Mouse (Mus musculus) kidney, postnatal 0 days (tissue): ENCODE results near the gene Rpl18a. TPM values are rescaled to one million over a fixed set of nuclear protein-coding genes. Genes with fewer than 3 reads are reported as not detected.

Experiments
- ATAC-seq: fragments of 200-750 bp; cut with Nextera tagmentation; replicated peaks from 2 replicates; pipeline ENCODE4 v1.8.0; 2017; ENCODE audit warnings: low read depth, moderate number of reproducible peaks, moderate TSS enrichment, moderate library complexity; ENCODE audit not compliant: low FRiP score
- DNase-seq: peaks from one replicate; pipeline ENCODE4 v3.0.0-alpha.2; 2016; ENCODE audit warnings: low spot score
- H3K27ac ChIP-seq: fragments of 300-500 bp; sonication (generic); 2 replicates; pipeline ENCODE4 v1.5.1; 2014; ENCODE audit warnings: mild to moderate bottlenecking
- H3K27me3 ChIP-seq: fragments of 300-500 bp; sonication (generic); 2 replicates; pipeline ENCODE4 v1.6.1; 2014; ENCODE audit warnings: low read length, mixed read lengths; ENCODE audit not compliant: insufficient read depth
- H3K36me3 ChIP-seq: fragments of 300-500 bp; sonication (generic); 2 replicates; pipeline ENCODE4 v1.6.1; 2014; ENCODE audit warnings: low read length, mixed read lengths; ENCODE audit not compliant: insufficient read depth
- H3K4me1 ChIP-seq: fragments of 300-500 bp; sonication (generic); replicated peaks from 2 replicates; pipeline ENCODE4 v1.6.1; 2014; ENCODE audit warnings: antibody characterized with exemption, low read length, mixed read lengths; ENCODE audit not compliant: insufficient read depth
- H3K4me2 ChIP-seq: fragments of 300-500 bp; sonication (generic); 2 replicates; pipeline ENCODE4 v1.6.1; 2014; ENCODE audit warnings: mild to moderate bottlenecking, low read length, moderate library complexity, mixed read lengths
- H3K4me3 ChIP-seq: fragments of 300-500 bp; sonication (generic); replicated peaks from 2 replicates; pipeline ENCODE4 v1.5.1; 2014; ENCODE audit warnings: low read depth, low read length
- H3K9ac ChIP-seq: fragments of 300-500 bp; sonication (generic); 2 replicates; pipeline ENCODE4 v1.6.1; 2014; ENCODE audit warnings: low read depth, low read length
- H3K9me3 ChIP-seq: fragments of 300-500 bp; sonication (generic); replicated peaks from 2 replicates; pipeline ENCODE4 v1.6.1; 2016; ENCODE audit warnings: low read length, inconsistent platforms, mixed read lengths
- CTCF ChIP-seq: IDR thresholded peaks from 2 replicates; pipeline ENCODE4 v1.5.1; 2016; ENCODE audit warnings: antibody characterized with exemption, low read depth, mild to moderate bottlenecking, moderate library complexity
- WGBS: fragments of 180-500 bp; shearing (Covaris S2); extraction: QIAGEN DNeasy Blood & Tissue Kit; methylation state at CpG from one replicate; pipeline ENCODE4 v1.1.7; 2014; 5-methylcytosine and 5-hydroxymethylcytosine counted together
- polyA plus RNA-seq: library from polyadenylated mRNA; unstranded; fragments of >200 nt; fragmentation: Nextera tagmentation; extraction: Ambion mirVana; gene quantifications from 2 replicates; pipeline ENCODE4 v1.2.1, GENCODE M21; 2015

The Rpl18a gene
- polyA plus RNA-seq, 1 experiment from 2014 or later = 5,941 TPM

- H3K4me2 ChIP-seq = peak overlapping the region; percentile 96
- H3K4me1 ChIP-seq = peaks cover 6% of the 10 kb centered on the region; the same call in 1 of the 2 replicates
- H3K36me3 ChIP-seq = no peaks in the 10 kb centered on the region
- no peak overlapping the region for H3K27ac ChIP-seq
- no peak for DNase-seq
- H3K4me3 ChIP-seq = peak overlapping the region; percentile 66
- no peak for TF ChIP-seq CTCF
- 15% methylated on average over 8 of the region's 8 CpGs for WGBS
- H3K9ac ChIP-seq = peak overlapping the region; percentile 85
- no peaks in the 10 kb centered on the region for H3K9me3 ChIP-seq
- no peaks in the 10 kb centered on the region for H3K27me3 ChIP-seq
- peak; percentile 18; the same call in 1 of the 2 replicates for ATAC-seq
These were observed 8.2 kb upstream of the Rpl18a start for GRCm38 (mm10) chr8:70905463-70905830.

DNA sequence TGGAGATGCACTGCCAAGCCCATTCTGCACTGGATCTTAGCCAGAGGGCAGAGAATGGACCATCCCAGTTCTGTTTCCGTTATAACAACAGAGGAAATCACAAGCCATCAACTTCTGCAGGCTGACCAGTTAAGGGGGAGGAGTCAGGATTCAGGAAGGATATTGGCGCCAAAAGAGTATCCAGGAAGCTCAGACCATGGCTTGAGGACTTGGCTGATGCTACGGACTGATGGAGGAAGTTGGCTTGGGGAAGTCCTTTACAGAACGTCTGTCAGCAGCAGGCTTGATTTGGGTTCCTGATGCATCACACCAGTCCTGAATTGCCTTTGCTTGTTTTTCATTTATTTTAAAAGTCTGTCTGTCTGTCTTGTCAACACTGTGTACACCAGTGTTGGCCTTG lies 7.3 kb upstream of the Rpl18a start:
- no peaks in the 10 kb centered on the region for H3K27me3 ChIP-seq
- 50% methylated on average over 4 of the region's 4 CpGs for WGBS
- ATAC-seq = no peak
- TF ChIP-seq CTCF = no peak
- peaks cover 6% of the 10 kb centered on the region; the same call in 1 of the 2 replicates for H3K4me1 ChIP-seq
- no peaks in the 10 kb centered on the region for H3K36me3 ChIP-seq
- H3K9ac ChIP-seq = no peak overlapping the region
- no peak overlapping the region for H3K27ac ChIP-seq
- no peaks in the 10 kb centered on the region for H3K9me3 ChIP-seq
- H3K4me3 ChIP-seq = no peak overlapping the region
- no peak overlapping the region for H3K4me2 ChIP-seq
- DNase-seq = peak; percentile 58

GRCm38 (mm10) chr8:70903582-70903981 lies 6.4 kb upstream of the Rpl18a start:
- Histone ChIP-seq H3K9ac (no peak overlapping the region), H3K9me3 (no peaks in the 10 kb centered on the region), H3K36me3 (no peaks in the 10 kb centered on the region), H3K27me3 (no peaks in the 10 kb centered on the region), H3K4me3 (no peak overlapping the region), H3K4me1 (peaks cover 6% of the 10 kb centered on the region; the same call in 1 of the 2 replicates), H3K4me2 (no peak overlapping the region), H3K27ac (no peak overlapping the region)
- no peak for TF ChIP-seq CTCF
- ATAC-seq (no peak), DNase-seq (no peak)

DNA sequence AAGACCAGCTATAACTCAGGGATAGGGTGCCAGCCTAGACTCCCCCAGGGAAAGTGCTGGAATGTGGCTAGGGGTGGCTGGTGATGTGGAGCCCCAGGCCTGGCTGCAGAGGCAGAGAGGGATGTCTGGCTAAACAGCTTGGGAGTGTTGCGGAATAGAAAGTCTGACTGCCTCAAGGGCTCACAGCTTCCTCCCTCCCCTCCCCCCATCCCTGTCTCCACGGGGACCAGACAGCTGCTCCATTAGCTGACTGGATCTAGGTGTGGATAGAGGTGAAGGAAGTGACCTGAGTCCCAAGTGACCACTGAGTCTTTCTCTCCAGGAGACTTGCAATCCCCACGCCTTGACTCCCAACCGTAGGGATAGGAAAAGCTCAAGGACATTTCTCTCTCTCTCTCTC lies 5.9 kb upstream of the Rpl18a start:
- Histone ChIP-seq H3K9ac (no peak overlapping the region), H3K36me3 (no peaks in the 10 kb centered on the region), H3K27me3 (no peaks in the 10 kb centered on the region), H3K4me2 (no peak overlapping the region), H3K9me3 (no peaks in the 10 kb centered on the region), H3K27ac (no peak overlapping the region), H3K4me3 (no peak overlapping the region), H3K4me1 (peaks cover 10% of the 10 kb centered on the region)
- DNase-seq = no peak
- no peak for TF ChIP-seq CTCF
- ATAC-seq = no peak
- WGBS = 67% methylated on average over 3 of the region's 4 CpGs

- Histone ChIP-seq H3K4me1 (peaks cover 11% of the 10 kb centered on the region), H3K27ac (no peak overlapping the region), H3K36me3 (no peaks in the 10 kb centered on the region), H3K9me3 (no peaks in the 10 kb centered on the region), H3K9ac (no peak overlapping the region), H3K4me3 (no peak overlapping the region), H3K27me3 (no peaks in the 10 kb centered on the region), H3K4me2 (no peak overlapping the region)
- no peak for ATAC-seq
- no peak for TF ChIP-seq CTCF
- no peak for DNase-seq
- WGBS = 28% methylated on average over 5 of the region's 5 CpGs
These were observed 5.0 kb upstream of the Rpl18a start for GRCm38 (mm10) chr8:70902211-70902610.

DNA sequence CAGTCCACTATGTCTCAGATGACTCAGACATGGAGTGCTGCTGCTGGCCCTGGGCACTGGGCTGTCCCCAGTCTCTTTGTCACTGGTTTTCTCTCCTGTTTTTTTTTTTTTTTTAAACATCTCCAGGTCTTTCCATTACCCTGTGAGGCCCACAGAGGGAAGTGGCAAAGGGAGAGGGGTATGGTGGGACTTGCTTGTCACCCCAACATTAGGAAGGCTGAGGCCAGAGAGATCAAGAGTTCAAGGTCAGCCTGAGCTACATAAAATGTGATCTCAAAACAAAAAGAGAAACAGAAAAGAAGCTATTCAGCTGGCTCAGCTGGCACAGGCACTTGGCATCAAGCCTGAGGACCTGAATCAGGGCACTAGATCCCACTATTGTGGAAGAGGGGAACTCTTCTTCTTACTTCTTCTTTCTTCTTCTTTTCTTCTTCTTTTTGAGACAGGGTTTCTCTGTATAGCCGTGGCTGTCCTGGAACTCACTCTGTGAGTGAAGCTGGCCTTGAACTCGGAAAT lies 3.7 kb upstream of the Rpl18a start:
- Histone ChIP-seq H3K4me2 (no peak overlapping the region), H3K27me3 (no peaks in the 10 kb centered on the region), H3K4me3 (no peak overlapping the region), H3K9ac (no peak overlapping the region), H3K36me3 (no peaks in the 10 kb centered on the region), H3K4me1 (peaks cover 10% of the 10 kb centered on the region), H3K27ac (no peak overlapping the region), H3K9me3 (no peaks in the 10 kb centered on the region)
- no peak for DNase-seq
- no peak for TF ChIP-seq CTCF
- 80% methylated on average over 2 of the region's 2 CpGs for WGBS
- no peak for ATAC-seq

DNA sequence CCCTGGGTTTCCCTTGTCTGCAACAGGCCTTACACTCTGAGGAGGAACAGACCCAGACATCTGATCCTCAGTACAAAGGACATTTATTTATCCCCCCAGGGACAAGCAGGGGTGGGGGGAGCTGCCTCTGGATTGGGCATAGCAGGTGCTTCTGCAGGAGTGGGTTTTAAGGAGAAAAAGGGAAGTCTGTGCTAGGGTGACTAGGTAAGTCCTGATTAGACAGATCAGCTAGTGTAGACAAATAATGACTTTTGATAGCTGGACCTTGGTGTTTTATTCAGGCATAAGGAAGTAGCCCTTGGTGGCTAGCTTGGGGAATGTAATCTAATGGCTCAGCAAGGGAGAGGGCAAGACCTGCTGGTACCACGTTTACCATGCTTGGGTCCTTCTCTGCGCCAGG lies 2.0 kb upstream of the Rpl18a start:
- Histone ChIP-seq H3K4me3 (no peak overlapping the region), H3K36me3 (peaks cover 9% of the 10 kb centered on the region), H3K27me3 (no peaks in the 10 kb centered on the region), H3K9ac (no peak overlapping the region), H3K4me1 (peaks cover 10% of the 10 kb centered on the region), H3K27ac (no peak overlapping the region), H3K4me2 (no peak overlapping the region), H3K9me3 (no peaks in the 10 kb centered on the region)
- ATAC-seq (no peak), DNase-seq (no peak)
- 81% methylated on average over 2 of the region's 2 CpGs for WGBS
- TF ChIP-seq CTCF = no peak
